Mouse (Mus musculus) CH12.LX (cell line): ENCODE measurements at regions not wholly inside any gene's neighbourhood (a gene's known extent, or its start where the extent isn't known, plus 50 kb on each side); places are given as distances from the start of the nearest gene placed in this dataset.
A peak's percentile ranks its signal among the peaks of the same experiment; 100 is the strongest.

Experiments used
- DNase-seq: peaks from one replicate; pipeline ENCODE4 v3.0.0-alpha.2; 2013; ENCODE audit errors: extremely low read depth
- H3K27ac ChIP-seq: 2 replicates; pipeline ENCODE4 v1.5.1; 2012; ENCODE audit warnings: low read depth, mild to moderate bottlenecking, control low read depth, moderate library complexity; ENCODE audit not compliant: insufficient read depth
- H3K27me3 ChIP-seq: replicated peaks from 2 replicates; pipeline ENCODE3; 2012; ENCODE audit warnings: inconsistent platforms
- H3K36me3 ChIP-seq, 2 experiments: replicated peaks in 1 of 2; 2 replicates each; pipeline versions ENCODE3 to v1.6.1; 2012; ENCODE audit warnings: inconsistent platforms in 1 of 2, low read length in 1 of 2, mild to moderate bottlenecking in 1 of 2, mixed read lengths in 1 of 2, moderate library complexity in 1 of 2; ENCODE audit not compliant: control insufficient read depth in 1 of 2, insufficient read depth in 1 of 2
- H3K4me1 ChIP-seq, 2 experiments: 2 replicates each; pipeline ENCODE4 v1.6.1; 2012; ENCODE audit warnings: inconsistent platforms in 1 of 2, moderate library complexity in 1 of 2; ENCODE audit not compliant: insufficient read depth in 2 of 2, control insufficient read depth in 1 of 2
- H3K4me2 ChIP-seq: 2 replicates; pipeline ENCODE4 v1.6.1; 2012; ENCODE audit warnings: low read depth, mild to moderate bottlenecking, control low read depth; ENCODE audit not compliant: poor library complexity, insufficient read depth, severe bottlenecking
- H3K4me3 ChIP-seq, 3 experiments: fragments of 150-350 bp in 1 of 3; sonication (generic) in 1 of 3; replicated peaks in 1 of 3; 2 replicates each; pipeline versions ENCODE3 to v1.5.1; 2011 to 2012; ENCODE audit warnings: low read depth in 2 of 3, low read length in 2 of 3, mild to moderate bottlenecking in 2 of 3, moderate library complexity in 2 of 3, control low read depth in 1 of 3, improper control_type of control experiment in 1 of 3, inconsistent platforms in 1 of 3, mixed read lengths in 1 of 3; ENCODE audit not compliant: poor library complexity in 1 of 3
- H3K79me2 ChIP-seq: replicated peaks from 2 replicates; pipeline ENCODE4 v1.6.1; 2012; ENCODE audit warnings: mild to moderate bottlenecking, moderate library complexity; ENCODE audit not compliant: control insufficient read depth, poor library complexity, insufficient read depth, severe bottlenecking; ENCODE audit errors: extremely low read depth
- H3K9ac ChIP-seq: 2 replicates; pipeline ENCODE4 v1.6.1; 2012; ENCODE audit warnings: low read depth, mild to moderate bottlenecking, control low read depth, moderate library complexity; ENCODE audit not compliant: insufficient read depth
- H3K9me3 ChIP-seq: replicated peaks from 2 replicates; pipeline ENCODE3; 2012; ENCODE audit warnings: low read length, inconsistent platforms, mixed read lengths
- CHD1 ChIP-seq: IDR thresholded peaks from 2 replicates; pipeline ENCODE4 v1.6.1; 2012; ENCODE audit warnings: low read depth, low read length, improper control_type of control experiment, inconsistent platforms
- CHD2 ChIP-seq: IDR thresholded peaks from 2 replicates; pipeline ENCODE4 v1.6.1; 2011; ENCODE audit warnings: low read length, improper control_type of control experiment
- CTCF ChIP-seq, 2 experiments: IDR thresholded peaks in 1 of 2; conservative IDR thresholded peaks in 1 of 2; 2 replicates each; pipeline ENCODE4 v1.5.1; 2011 to 2012; ENCODE audit warnings: low read depth in 2 of 2, low read length in 2 of 2, improper control_type of control experiment in 1 of 2, inconsistent platforms in 1 of 2, mild to moderate bottlenecking in 1 of 2, moderate library complexity in 1 of 2
- EP300 ChIP-seq: IDR thresholded peaks from 2 replicates; pipeline ENCODE4 v1.6.1; 2011; ENCODE audit warnings: low read length, improper control_type of control experiment
- HCFC1 ChIP-seq: IDR thresholded peaks from 2 replicates; pipeline ENCODE4 v1.6.1; 2012; ENCODE audit warnings: low read depth, mild to moderate bottlenecking, inconsistent platforms, low read length, improper control_type of control experiment
- IRF4 ChIP-seq: IDR thresholded peaks from 2 replicates; pipeline ENCODE4 v1.6.1; 2014; ENCODE audit warnings: low read depth, mild to moderate bottlenecking, inconsistent platforms, low read length, improper control_type of control experiment
- KAT2A ChIP-seq: IDR thresholded peaks from 2 replicates; pipeline ENCODE4 v1.6.1; 2012; ENCODE audit warnings: low read length, improper control_type of control experiment, inconsistent platforms; ENCODE audit not compliant: insufficient replicate concordance
- MAFK ChIP-seq: IDR thresholded peaks from 2 replicates; pipeline ENCODE4 v1.6.1; 2011; ENCODE audit warnings: low read length, improper control_type of control experiment; ENCODE audit not compliant: insufficient replicate concordance
- MAZ ChIP-seq: IDR thresholded peaks from 2 replicates; pipeline ENCODE4 v1.6.1; 2012; ENCODE audit warnings: low read depth, mild to moderate bottlenecking, inconsistent platforms, low read length, improper control_type of control experiment, moderate library complexity
- MEF2A ChIP-seq: IDR thresholded peaks from 2 replicates; pipeline ENCODE4 v1.6.1; 2014; ENCODE audit warnings: low read depth, mild to moderate bottlenecking, inconsistent platforms, low read length, improper control_type of control experiment, borderline replicate concordance
- NELFE ChIP-seq: IDR thresholded peaks from 2 replicates; pipeline ENCODE4 v1.6.1; 2011; ENCODE audit warnings: low read depth, low read length, improper control_type of control experiment
- PAX5 ChIP-seq: IDR thresholded peaks from 2 replicates; pipeline ENCODE4 v1.6.1; 2012; ENCODE audit warnings: low read length, inconsistent platforms, mixed read lengths
- POLR2A ChIP-seq: IDR thresholded peaks from 2 replicates; pipeline ENCODE4 v1.6.1; 2011; ENCODE audit warnings: low read depth, mild to moderate bottlenecking, improper control_type of control experiment, low read length
- POLR2AphosphoS2 ChIP-seq: IDR thresholded peaks from 2 replicates; pipeline ENCODE4 v1.6.1; 2011; ENCODE audit warnings: low read depth, low read length, improper control_type of control experiment
- RCOR1 ChIP-seq: conservative IDR thresholded peaks from 2 replicates; pipeline ENCODE4 v1.6.1; 2012; ENCODE audit warnings: low read depth, mild to moderate bottlenecking, inconsistent platforms, low read length, improper control_type of control experiment
- SMC3 ChIP-seq: IDR thresholded peaks from 2 replicates; pipeline ENCODE4 v1.6.1; 2011; ENCODE audit warnings: low read depth, low read length, improper control_type of control experiment
- ZC3H11A ChIP-seq: IDR thresholded peaks from 2 replicates; pipeline ENCODE4 v1.6.1; 2012; ENCODE audit warnings: low read depth, mild to moderate bottlenecking, inconsistent platforms, low read length, improper control_type of control experiment
- ZKSCAN1 ChIP-seq: IDR thresholded peaks from 2 replicates; pipeline ENCODE4 v1.6.1; 2012; ENCODE audit warnings: low read depth, inconsistent platforms, low read length, improper control_type of control experiment, borderline replicate concordance
- dilution Hi-C: fragments of 300-500 bp; cut with MboI; formaldehyde crosslinking; loops from 2 replicates; pipeline ENCODE4 v1.14.3; 2020; ENCODE audit warnings: low sequenced_read_pairs; ENCODE audit not compliant: extremely low pct_unique_long_range_greater_than_20kb, extremely low pct_ligation_motif_present
- in situ Hi-C: fragments of 300-500 bp; cut with MboI; formaldehyde crosslinking; loops from 3 replicates; pipeline ENCODE4 v1.14.3; 2019; ENCODE audit warnings: low sequenced_read_pairs, low pct_ligation_motif_present, low pct_unique_long_range_greater_than_20kb, mixed read lengths

GRCm38 (mm10) chr5:46092549-46092948 is 235.1 kb upstream of the Lcorl start:
- in situ Hi-C loops: no loop called here

GRCm38 (mm10) chr5:46086885-46087284 is 229.5 kb upstream of the Lcorl start:
- dilution Hi-C loops: no loop called here
- Histone ChIP-seq H3K4me3 (no peak overlapping the region), H3K4me2 (no peak overlapping the region)

More at GRCm38 (mm10) chr5:46092549-46092948, 235.1 kb upstream of the Lcorl start:
- Histone ChIP-seq H3K27ac (no peak overlapping the region), H3K4me1 (no peaks in the 10 kb centered on the region; a peak in 1 of 4 replicates), H3K4me3 (no peak overlapping the region), H3K79me2 (no peaks in the 10 kb centered on the region), H3K9me3 (no peaks in the 10 kb centered on the region), H3K27me3 (no peaks in the 10 kb centered on the region), H3K4me2 (no peak overlapping the region), H3K9ac (no peak overlapping the region), H3K36me3 (no peaks in the 10 kb centered on the region)
- dilution Hi-C loops: no loop called here
- no peak for DNase-seq
- TF ChIP-seq SMC3: no peak

GRCm38 (mm10) chr5:46083293-46083692 is 225.9 kb upstream of the Lcorl start:
- Histone ChIP-seq H3K4me2 (no peak overlapping the region), H3K4me1 (no peaks in the 10 kb centered on the region), H3K9me3 (no peaks in the 10 kb centered on the region), H3K36me3 (no peaks in the 10 kb centered on the region), H3K9ac (no peak overlapping the region), H3K27ac (no peak overlapping the region), H3K27me3 (no peaks in the 10 kb centered on the region), H3K4me3 (no peak overlapping the region), H3K79me2 (no peaks in the 10 kb centered on the region)
- no peak for DNase-seq
- in situ Hi-C loops: no loop called here
- dilution Hi-C loops: no loop called here
- TF ChIP-seq MEF2A: no peak
- no peak for TF ChIP-seq POLR2AphosphoS2
- TF ChIP-seq HCFC1: no peak
- TF ChIP-seq IRF4: no peak

More at GRCm38 (mm10) chr5:46086885-46087284, 229.5 kb upstream of the Lcorl start:
- H3K79me2 ChIP-seq: no peaks in the 10 kb centered on the region
- no peaks in the 10 kb centered on the region for H3K36me3 ChIP-seq
- DNase-seq: no peak
- no peaks in the 10 kb centered on the region for H3K27me3 ChIP-seq
- H3K4me1 ChIP-seq: no peaks in the 10 kb centered on the region
- TF ChIP-seq CTCF (conservative IDR thresholded peaks at IDR 0.05 in 1 of 2, IDR thresholded peaks at IDR 0.05 in 1 of 2; ENCODE audit: low read depth in 2 of 2, low read length in 2 of 2): no peak
- TF ChIP-seq MEF2A: no peak
- no peak for TF ChIP-seq MAFK
- no peak overlapping the region for H3K27ac ChIP-seq
- no peaks in the 10 kb centered on the region for H3K9me3 ChIP-seq
- no peak overlapping the region for H3K9ac ChIP-seq
- in situ Hi-C loops: no loop called here

- Histone ChIP-seq H3K4me2 (no peak overlapping the region), H3K36me3 (no peaks in the 10 kb centered on the region), H3K9ac (no peak overlapping the region), H3K9me3 (no peaks in the 10 kb centered on the region), H3K27ac (no peak overlapping the region), H3K4me1 (peaks cover 0 to 4% of the 10 kb centered on the region in 2 experiments; a peak in 2 of 4 replicates), H3K4me3 (no peak overlapping the region), H3K79me2 (no peaks in the 10 kb centered on the region), H3K27me3 (no peaks in the 10 kb centered on the region)
- TF ChIP-seq ZKSCAN1: no peak
- no peak for TF ChIP-seq RCOR1
- no peak for TF ChIP-seq NELFE
- TF ChIP-seq PAX5: no peak
- no peak for TF ChIP-seq CHD2
- TF ChIP-seq MAFK: no peak
- no peak for TF ChIP-seq KAT2A
- no peak for TF ChIP-seq EP300
- TF ChIP-seq POLR2A: no peak
- TF ChIP-seq POLR2AphosphoS2: no peak
- no peak for TF ChIP-seq ZC3H11A
- no peak for TF ChIP-seq CHD1
- no peak for TF ChIP-seq MAZ
- in situ Hi-C loops (no loop called here), dilution Hi-C loops (no loop called here)
- peak; percentile 21 for DNase-seq
Measured at GRCm38 (mm10) chr5:46073744-46074143, 216.3 kb upstream of the Lcorl start.
